Mouse (Mus musculus) heart, postnatal 0 days (tissue): ENCODE measurements at regions not wholly inside any gene's neighbourhood (a gene's known extent, or its start where the extent isn't known, plus 50 kb on each side); places are given as distances from the start of the nearest gene placed in this dataset.

Experiments used
- CTCF ChIP-seq: IDR thresholded peaks from 2 replicates; pipeline ENCODE4 v1.5.1; 2016; ENCODE audit warnings: antibody characterized with exemption, control low read depth, low read depth
- EP300 ChIP-seq: IDR thresholded peaks from 2 replicates; pipeline ENCODE4 v1.6.1; 2016; ENCODE audit warnings: antibody characterized with exemption, low read depth

DNA sequence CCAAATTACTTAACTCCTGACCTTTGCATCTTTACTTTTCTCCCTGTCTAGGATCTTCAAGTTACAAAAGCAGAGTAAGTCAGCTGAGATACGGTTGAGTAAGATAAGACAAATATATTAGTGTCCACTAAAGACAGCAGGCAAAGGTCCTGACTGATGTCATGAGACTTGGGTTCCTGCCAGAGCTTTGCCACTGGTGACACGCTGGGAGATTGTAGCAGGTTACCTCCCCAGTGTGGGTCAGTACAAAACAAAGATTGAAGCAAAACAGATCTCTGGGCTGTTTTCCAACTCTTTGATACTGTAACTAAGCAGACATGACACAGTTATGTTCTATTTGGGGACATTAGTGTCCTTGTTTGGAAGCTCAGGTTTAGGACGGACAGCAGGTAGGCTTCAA is 146.3 kb upstream of the Igf1 start:
- TF ChIP-seq CTCF (no peak), EP300 (no peak)
